Mouse (Mus musculus) midbrain, embryonic 14.5 days (tissue): ENCODE data around the gene Car6. TPM values are rescaled to one million over a fixed set of nuclear protein-coding genes. Genes with fewer than 3 reads are reported as not detected.

Experiments
- ATAC-seq: fragments of 200-750 bp; cut with Nextera tagmentation; 2 replicates; pipeline ENCODE4 v1.8.0; 2017; ENCODE audit warnings: moderate number of reproducible peaks, moderate library complexity; ENCODE audit not compliant: low FRiP score, low TSS enrichment
- DNase-seq: peaks from one replicate; pipeline ENCODE4 v3.0.0-alpha.2; 2015
- H3K27ac ChIP-seq: fragments of 300-500 bp; sonication (generic); replicated peaks from 2 replicates; pipeline ENCODE4 v1.5.1; 2014; ENCODE audit warnings: mild to moderate bottlenecking, low read depth, low read length, moderate library complexity
- H3K27me3 ChIP-seq: fragments of 300-500 bp; sonication (generic); 2 replicates; pipeline ENCODE4 v1.6.1; 2014; ENCODE audit warnings: low read length, control low read depth, mixed read lengths; ENCODE audit not compliant: control insufficient read depth, insufficient read depth
- H3K36me3 ChIP-seq: fragments of 300-500 bp; sonication (generic); 2 replicates; pipeline ENCODE4 v1.6.1; 2014; ENCODE audit warnings: low read length, control low read depth; ENCODE audit not compliant: control insufficient read depth, insufficient read depth
- H3K4me1 ChIP-seq: fragments of 300-500 bp; sonication (generic); 2 replicates; pipeline ENCODE4 v1.6.1; 2014; ENCODE audit warnings: mild to moderate bottlenecking, antibody characterized with exemption, low read length, control low read depth; ENCODE audit not compliant: control insufficient read depth, insufficient read depth
- H3K4me2 ChIP-seq: fragments of 300-500 bp; sonication (generic); 2 replicates; pipeline ENCODE4 v1.6.1; 2014; ENCODE audit warnings: mild to moderate bottlenecking, low read length, moderate library complexity
- H3K4me3 ChIP-seq: fragments of 300-500 bp; sonication (generic); replicated peaks from 2 replicates; pipeline ENCODE4 v1.5.1; 2014; ENCODE audit warnings: low read depth, low read length
- H3K9ac ChIP-seq: fragments of 300-500 bp; sonication (generic); replicated peaks from 2 replicates; pipeline ENCODE4 v1.6.1; 2014; ENCODE audit warnings: mild to moderate bottlenecking, low read length, moderate library complexity
- H3K9me3 ChIP-seq: fragments of 300-500 bp; sonication (generic); 2 replicates; pipeline ENCODE4 v1.6.1; 2016; ENCODE audit warnings: low read length, control low read depth, mixed read lengths; ENCODE audit not compliant: control insufficient read depth
- WGBS: fragments of 180-500 bp; shearing (Covaris S2); extraction: QIAGEN DNeasy Blood & Tissue Kit; methylation state at CpG from one replicate; pipeline ENCODE4 v1.1.7; 2014; 5-methylcytosine and 5-hydroxymethylcytosine counted together
- polyA plus RNA-seq: library from polyadenylated mRNA; unstranded; fragments of >200 nt; fragmentation: Nextera tagmentation; extraction: Ambion mirVana; gene quantifications from 2 replicates; pipeline ENCODE4 v1.2.1, GENCODE M21; 2014

Car6 gene
- polyA plus RNA-seq, 1 experiment from 2014 or later: 0.32 TPM

DNA sequence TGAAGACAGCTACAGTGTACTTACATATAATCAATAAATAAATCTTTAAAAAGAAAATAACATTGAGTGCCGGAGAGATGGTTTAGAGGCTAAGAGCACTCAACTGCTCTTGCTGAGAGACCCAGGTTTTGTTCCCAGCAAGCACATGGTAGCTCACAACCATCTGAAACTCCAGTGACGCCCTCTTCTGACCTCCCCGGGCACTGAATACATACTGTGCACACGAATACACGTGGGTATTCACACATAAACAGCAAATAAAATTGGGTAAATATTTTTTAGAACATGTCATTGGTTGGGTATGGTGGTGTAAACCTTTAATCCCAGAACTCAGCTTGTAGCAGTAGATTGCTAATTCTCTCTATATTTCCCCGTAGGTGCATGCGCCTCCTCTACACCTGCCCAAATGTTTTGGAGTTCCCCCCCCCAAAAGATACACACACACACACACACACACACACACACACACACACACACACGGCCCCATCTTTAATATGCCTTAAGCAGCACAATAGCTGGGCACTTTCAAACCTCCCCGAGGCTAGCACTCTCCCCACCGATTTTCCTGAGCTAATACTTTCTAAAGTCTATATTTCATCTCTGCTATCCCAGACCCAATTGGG lies 10.9 kb upstream of the Car6 start:
- 55% methylated on average over 10 of the region's 10 CpGs for WGBS
- Histone ChIP-seq H3K4me3 (no peak overlapping the region), H3K9ac (no peak overlapping the region), H3K9me3 (no peaks in the 10 kb centered on the region), H3K27ac (no peak overlapping the region), H3K4me1 (peaks cover 4% of the 10 kb centered on the region; the same call in 1 of the 2 replicates), H3K4me2 (peak overlapping the region; percentile 53), H3K27me3 (no peaks in the 10 kb centered on the region), H3K36me3 (no peaks in the 10 kb centered on the region)
- no peak for ATAC-seq
- no peak for DNase-seq

DNA sequence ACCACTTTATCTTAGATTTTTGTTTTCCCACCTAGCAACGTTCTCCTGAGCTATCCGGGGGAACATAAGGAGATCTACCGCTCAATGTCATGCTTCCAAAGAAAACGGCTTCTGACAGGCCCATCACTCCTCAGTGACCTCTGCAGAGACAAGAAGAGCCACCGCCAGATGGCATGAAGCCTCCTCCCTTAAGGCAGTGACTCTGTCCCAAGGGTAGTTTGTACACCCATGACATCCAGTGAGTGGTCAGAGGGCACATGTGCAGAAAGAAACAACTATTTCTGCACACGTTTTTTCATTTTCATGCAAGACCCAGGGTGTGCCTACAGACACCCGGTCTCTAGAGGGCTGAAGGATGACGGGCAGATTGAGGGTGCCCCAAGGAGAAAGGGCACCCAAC lies 9.2 kb upstream of the Car6 start:
- Histone ChIP-seq H3K4me2 (no peak overlapping the region), H3K27ac (no peak overlapping the region), H3K4me1 (peaks cover 4% of the 10 kb centered on the region; the same call in 1 of the 2 replicates), H3K9me3 (no peaks in the 10 kb centered on the region), H3K36me3 (no peaks in the 10 kb centered on the region), H3K4me3 (no peak overlapping the region), H3K27me3 (no peaks in the 10 kb centered on the region), H3K9ac (no peak overlapping the region)
- 81% methylated on average over 8 of the region's 8 CpGs for WGBS
- no peak for ATAC-seq
- no peak for DNase-seq

DNA sequence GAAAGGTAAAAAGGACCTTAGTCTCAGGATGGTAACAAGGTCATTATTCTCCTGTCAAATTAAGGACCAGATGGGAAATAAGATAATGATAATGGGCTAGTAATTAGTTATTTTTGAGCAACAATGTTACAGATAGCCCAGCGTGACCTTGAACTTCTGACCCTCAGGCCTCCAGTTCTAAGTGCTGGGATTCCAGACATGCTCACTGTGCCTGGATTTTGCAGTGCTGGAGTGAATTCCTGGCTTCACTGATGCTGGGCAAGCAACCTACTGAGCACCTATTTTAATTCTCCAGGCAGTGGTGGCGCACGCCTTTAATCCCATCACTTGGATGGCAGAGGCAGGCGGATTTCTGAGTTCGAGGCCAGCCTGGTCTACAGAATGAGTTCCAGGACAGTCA lies 8.6 kb upstream of the Car6 start:
- ATAC-seq (no peak), DNase-seq (no peak)
- Histone ChIP-seq H3K4me2 (no peak overlapping the region), H3K9ac (no peak overlapping the region), H3K4me1 (peaks cover 4% of the 10 kb centered on the region; the same call in 1 of the 2 replicates), H3K27me3 (no peaks in the 10 kb centered on the region), H3K4me3 (no peak overlapping the region), H3K9me3 (no peaks in the 10 kb centered on the region), H3K27ac (no peak overlapping the region), H3K36me3 (no peaks in the 10 kb centered on the region)
- WGBS: 92% methylated on average over 5 of the region's 5 CpGs

DNA sequence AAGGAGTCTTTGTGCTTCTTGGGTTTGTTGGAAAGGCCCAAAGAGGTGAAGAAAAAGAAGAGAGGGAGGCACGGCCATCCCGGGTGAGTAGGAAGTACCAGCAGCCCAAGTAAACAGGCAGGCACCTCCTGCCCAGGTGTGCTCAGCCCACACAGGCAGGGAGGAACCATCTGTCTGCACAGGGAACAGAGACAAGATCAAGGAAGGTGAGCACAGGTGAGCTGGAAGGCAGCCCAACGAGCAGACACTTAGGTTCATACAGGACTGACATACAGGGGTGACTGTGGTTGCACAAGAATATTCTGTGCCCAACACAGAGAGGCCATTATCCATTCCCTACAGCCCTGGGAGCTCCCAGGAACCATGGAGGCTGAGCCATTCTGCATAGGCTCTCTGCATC lies 3.7 kb upstream of the Car6 start:
- ATAC-seq (no peak), DNase-seq (no peak)
- Histone ChIP-seq H3K9me3 (no peaks in the 10 kb centered on the region), H3K36me3 (no peaks in the 10 kb centered on the region), H3K27ac (no peak overlapping the region), H3K4me3 (no peak overlapping the region), H3K27me3 (no peaks in the 10 kb centered on the region), H3K4me1 (no peaks in the 10 kb centered on the region), H3K9ac (no peak overlapping the region), H3K4me2 (no peak overlapping the region)
- 91% methylated on average over 3 of the region's 3 CpGs for WGBS

DNA sequence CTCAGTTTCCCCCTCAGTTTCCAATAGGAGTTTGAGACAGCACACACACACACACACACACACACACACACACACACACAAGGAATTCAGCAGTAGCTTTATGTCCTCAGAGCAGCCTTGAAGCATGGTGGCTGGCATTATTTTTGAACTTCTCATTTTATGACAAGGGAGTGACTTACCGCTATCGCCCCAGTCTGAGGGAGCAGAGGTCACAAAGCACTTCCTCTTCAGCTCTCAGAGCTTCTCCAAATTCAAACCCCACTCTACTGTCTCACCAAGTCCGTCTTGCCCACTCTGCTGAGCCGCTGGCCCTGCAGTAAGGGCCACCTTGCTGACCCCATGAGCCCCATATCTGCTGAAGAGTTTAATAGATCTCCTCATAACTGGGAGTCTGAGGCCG lies 1.6 kb upstream of the Car6 start:
- 85% methylated on average over 5 of the region's 5 CpGs for WGBS
- Histone ChIP-seq H3K9me3 (no peaks in the 10 kb centered on the region), H3K36me3 (no peaks in the 10 kb centered on the region), H3K4me2 (no peak overlapping the region), H3K27me3 (no peaks in the 10 kb centered on the region), H3K4me1 (no peaks in the 10 kb centered on the region), H3K9ac (no peak overlapping the region), H3K27ac (no peak overlapping the region), H3K4me3 (no peak overlapping the region)
- DNase-seq (no peak), ATAC-seq (no peak)

DNA sequence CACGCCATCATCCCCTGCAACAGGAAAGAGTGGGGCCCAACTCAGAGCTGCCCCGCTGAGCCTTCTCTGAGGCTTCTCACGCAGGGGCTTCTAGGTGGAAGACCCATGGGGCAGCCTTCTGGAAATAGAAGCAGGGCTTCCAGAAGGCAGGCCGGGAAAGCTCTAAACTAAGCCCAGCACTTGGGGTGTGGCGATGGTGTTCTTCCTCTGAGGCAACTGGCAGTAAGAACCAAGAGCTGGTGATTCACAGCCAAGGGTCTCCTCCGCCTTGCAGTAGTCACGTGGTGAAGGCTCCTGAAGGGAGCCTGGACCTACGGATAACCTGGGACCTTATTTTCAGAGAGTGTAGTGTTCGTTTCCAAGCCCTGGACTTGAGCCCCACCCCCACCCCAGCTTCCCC lies 2.9 kb downstream of the Car6 start:
- Histone ChIP-seq H3K4me3 (no peak overlapping the region), H3K4me2 (no peak overlapping the region), H3K36me3 (no peaks in the 10 kb centered on the region), H3K4me1 (no peaks in the 10 kb centered on the region), H3K27me3 (no peaks in the 10 kb centered on the region), H3K9ac (no peak overlapping the region), H3K27ac (no peak overlapping the region), H3K9me3 (no peaks in the 10 kb centered on the region)
- DNase-seq: no peak
- 80% methylated on average over 9 of the region's 9 CpGs for WGBS
- no peak for ATAC-seq

DNA sequence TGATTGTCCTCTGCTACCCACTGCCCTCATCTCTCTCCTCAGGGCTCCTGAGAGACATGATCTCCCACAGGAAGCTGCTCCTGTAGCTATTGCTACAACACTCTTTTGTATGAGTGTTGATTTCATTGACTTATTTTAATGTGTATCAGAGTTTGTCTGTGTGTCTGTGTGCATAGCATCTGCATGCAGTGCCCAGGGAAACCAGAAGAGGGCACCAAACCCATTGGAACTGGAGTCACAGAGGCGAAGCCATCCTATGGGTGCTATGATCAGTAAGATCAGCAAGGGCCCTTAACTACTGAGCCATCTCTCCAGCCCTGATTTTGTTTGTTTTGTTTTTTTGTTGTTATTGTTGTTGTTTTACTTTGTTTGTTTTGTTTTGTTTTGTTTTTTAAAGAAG lies 7.2 kb downstream of the Car6 start:
- Histone ChIP-seq H3K9ac (no peak overlapping the region), H3K27ac (no peak overlapping the region), H3K27me3 (no peaks in the 10 kb centered on the region), H3K4me1 (no peaks in the 10 kb centered on the region), H3K36me3 (no peaks in the 10 kb centered on the region), H3K9me3 (no peaks in the 10 kb centered on the region), H3K4me2 (no peak overlapping the region), H3K4me3 (no peak overlapping the region)
- WGBS: 28% methylated on average over 1 of the region's 1 CpGs
- peak; percentile 49 for DNase-seq
- no peak for ATAC-seq

DNA sequence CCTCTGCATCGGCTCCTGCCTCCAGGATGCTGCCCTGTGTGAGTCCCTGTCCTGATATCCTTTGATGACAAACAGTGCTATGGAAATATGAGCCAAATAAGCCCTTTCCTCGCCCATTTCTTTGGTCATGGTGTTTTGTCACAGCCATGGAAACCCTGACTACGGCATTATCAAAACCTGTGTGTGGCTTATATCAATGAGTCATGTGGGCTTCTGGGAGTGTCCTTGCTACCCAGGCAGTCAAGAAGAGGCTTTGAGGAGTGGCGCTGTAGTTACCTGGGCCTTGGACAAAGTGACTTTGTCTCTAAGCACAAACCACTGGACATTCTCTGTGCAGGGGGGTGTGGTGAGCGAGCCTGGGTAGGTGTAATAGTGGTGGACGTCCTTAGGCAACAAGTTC lies 8.9 kb downstream of the Car6 start:
- DNase-seq: no peak
- no peak overlapping the region for H3K9ac ChIP-seq
- 82% methylated on average over 6 of the region's 6 CpGs for WGBS
- H3K4me1 ChIP-seq: no peaks in the 10 kb centered on the region
- H3K4me2 ChIP-seq: no peak overlapping the region
- no peak overlapping the region for H3K27ac ChIP-seq
- no peaks in the 10 kb centered on the region for H3K27me3 ChIP-seq
- no peak overlapping the region for H3K4me3 ChIP-seq
- no peaks in the 10 kb centered on the region for H3K36me3 ChIP-seq
- ATAC-seq: no peak
- no peaks in the 10 kb centered on the region for H3K9me3 ChIP-seq

DNA sequence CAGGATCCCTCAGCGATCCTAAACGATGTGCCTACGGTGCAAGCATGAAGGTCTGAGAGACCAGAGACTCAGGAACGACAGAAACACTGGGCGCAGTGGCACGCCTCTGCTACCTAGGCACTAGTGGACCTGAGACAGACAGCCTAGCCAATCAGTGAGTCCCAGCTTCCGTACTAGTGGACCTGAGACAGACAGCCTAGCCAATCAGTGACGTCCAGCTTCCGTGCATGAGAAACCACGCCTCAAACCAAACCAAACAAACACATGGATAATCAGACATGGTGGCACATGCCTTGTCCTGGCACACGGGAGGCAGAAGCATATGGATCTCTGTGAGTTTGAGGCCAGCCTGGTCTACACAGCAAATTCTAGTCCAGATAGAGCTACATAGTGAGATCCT lies 12.9 kb downstream of the Car6 start:
- Histone ChIP-seq H3K27ac (no peak overlapping the region), H3K36me3 (no peaks in the 10 kb centered on the region), H3K4me1 (no peaks in the 10 kb centered on the region), H3K27me3 (no peaks in the 10 kb centered on the region), H3K9me3 (no peaks in the 10 kb centered on the region), H3K4me3 (no peak overlapping the region), H3K4me2 (no peak overlapping the region), H3K9ac (no peak overlapping the region)
- WGBS: 46% methylated on average over 11 of the region's 11 CpGs
- DNase-seq (no peak), ATAC-seq (no peak)
